Comparison of ENCODE assay signal across 14 mouse cellular contexts in genomic region chr5:23771105-23771504, GRCm38 (mm10). TPM values are rescaled to one million over a fixed set of nuclear protein-coding genes. Genes with fewer than 3 reads are reported as not detected.
DNase-seq lines count a peak whose midpoint lies in the region; ATAC-seq and TF ChIP-seq lines count a peak whose summit lies in the region.
"Had no signal": no experiment of that assay in that cellular context is flagged by ENCODE, and none has a peak within 500 bp of the region (broad histone marks: within the 10 kb centered on the region; RNA-seq: fewer than 3 reads in every experiment).

No protein-coding gene starts in this region.

- WGBS in hindbrain, postnatal 0 days: 50% methylated on average over 8 of the region's 8 CpGs
- 42% methylated on average over 8 of the region's 8 CpGs for WGBS in hindbrain, embryonic 14.5 days
- 24% methylated on average over 8 of the region's 8 CpGs for WGBS in liver, embryonic 14.5 days (ENCODE audit: insufficient replicate concordance)
- WGBS in intestine, embryonic 15.5 days: 49% methylated on average over 8 of the region's 8 CpGs

- intact Hi-C loops in gastrocnemius, postnatal 36 days (cut with DNase I): no loop called here

- H3K9me3 ChIP-seq in hindbrain, postnatal 0 days (ENCODE audit: low read length): no peaks in the 10 kb centered on the region
- no peaks in the 10 kb centered on the region for H3K9me3 ChIP-seq in hindbrain, embryonic 14.5 days (ENCODE audit: control insufficient read depth, low read length)
- H3K9me3 ChIP-seq in MEL (replicated peaks; ENCODE audit: insufficient read depth, low read length): no peaks in the 10 kb centered on the region
- H3K9me3 ChIP-seq in liver, embryonic 14.5 days (ENCODE audit: control insufficient read depth, low read length): no peaks in the 10 kb centered on the region
- no peaks in the 10 kb centered on the region for H3K9me3 ChIP-seq in intestine, embryonic 15.5 days
- H3K9me3 ChIP-seq: forebrain, embryonic 10.5 days had no signal

- no peaks in the 10 kb centered on the region for H3K27me3 ChIP-seq in hindbrain, postnatal 0 days (ENCODE audit: insufficient read depth, low read length)
- H3K27me3 ChIP-seq in hindbrain, embryonic 14.5 days (ENCODE audit: control insufficient read depth, insufficient read depth, low read length): no peaks in the 10 kb centered on the region
- H3K27me3 ChIP-seq in MEL (ENCODE audit: control insufficient read depth in 1 of 2, insufficient read depth in 2 of 2, low read length in 2 of 2): no peaks in the 10 kb centered on the region
- H3K27me3 ChIP-seq in liver, embryonic 14.5 days (ENCODE audit: control insufficient read depth, insufficient read depth, low read length): no peaks in the 10 kb centered on the region
- H3K27me3 ChIP-seq in intestine, embryonic 15.5 days (replicated peaks): no peaks in the 10 kb centered on the region
- H3K27me3 ChIP-seq: CH12.LX had no signal

- no peak overlapping the region for H3K4me3 ChIP-seq in hindbrain, postnatal 0 days (ENCODE audit: low read length)
- no peak overlapping the region for H3K4me3 ChIP-seq in hindbrain, embryonic 14.5 days (replicated peaks; ENCODE audit: low read length)
- no peak overlapping the region for H3K4me3 ChIP-seq in MEL (ENCODE audit: control insufficient read depth in 1 of 2, insufficient read depth in 1 of 2, low read depth in 2 of 2, low read length in 2 of 2)
- H3K4me3 ChIP-seq in liver, embryonic 14.5 days (ENCODE audit: insufficient read depth in 1 of 2, low read depth in 2 of 2, low read length in 2 of 2): no peak overlapping the region
- no peak overlapping the region for H3K4me3 ChIP-seq in intestine, embryonic 15.5 days (replicated peaks)
- H3K4me3 ChIP-seq: forebrain, embryonic 10.5 days; myocyte had no signal

- ATAC-seq in hindbrain, postnatal 0 days: peak; percentile 40; the same call in 1 of the 2 replicates
- no peak for ATAC-seq in hindbrain, embryonic 14.5 days (ENCODE audit: low FRiP score)
- peak; percentile 97 for ATAC-seq in liver, embryonic 14.5 days (ENCODE audit: insufficient read depth)
- no peak for ATAC-seq in intestine, embryonic 15.5 days
- ATAC-seq: intestine, embryonic 16.5 days had no signal

- H3K27ac ChIP-seq in hindbrain, postnatal 0 days: no peak overlapping the region
- no peak overlapping the region for H3K27ac ChIP-seq in hindbrain, embryonic 14.5 days
- no peak overlapping the region for H3K27ac ChIP-seq in MEL (ENCODE audit: control insufficient read depth, low read depth, low read length)
- H3K27ac ChIP-seq in liver, embryonic 14.5 days: peak overlapping the region; percentile 53
- no peak overlapping the region for H3K27ac ChIP-seq in intestine, embryonic 15.5 days
- H3K27ac ChIP-seq: forebrain, embryonic 10.5 days had no signal

- TF ChIP-seq RAD21 in MEL (IDR thresholded peaks at IDR 0.05; ENCODE audit: low read depth, low read length): no peak

- H3K9ac ChIP-seq in hindbrain, postnatal 0 days (replicated peaks; ENCODE audit: low read length): no peak overlapping the region
- H3K9ac ChIP-seq in hindbrain, embryonic 14.5 days: no peak overlapping the region
- no peak overlapping the region for H3K9ac ChIP-seq in MEL (ENCODE audit: control insufficient read depth, low read depth, low read length, poor library complexity, severe bottlenecking)
- H3K9ac ChIP-seq in liver, embryonic 14.5 days (replicated peaks): peak overlapping the region; percentile 23; the same call in 1 of the 2 replicates
- no peak overlapping the region for H3K9ac ChIP-seq in intestine, embryonic 15.5 days
- H3K9ac ChIP-seq: lung, embryonic 14.5 days had no signal

- TF ChIP-seq POLR2A in MEL (IDR thresholded peaks at IDR 0.05; ENCODE audit: control insufficient read depth in 1 of 2, insufficient read depth in 1 of 2, low read depth in 1 of 2, low read length in 2 of 2, poor library complexity in 1 of 2): no peak
- no peak for TF ChIP-seq POLR2A in brain, embryonic 14.5 days (IDR thresholded peaks at IDR 0.05; ENCODE audit: borderline replicate concordance, extremely low read depth, insufficient read depth, insufficient read length, poor library complexity, severe bottlenecking)

- peaks cover 22% of the 10 kb centered on the region for H3K36me3 ChIP-seq in hindbrain, postnatal 0 days (ENCODE audit: insufficient read depth, low read length)
- H3K36me3 ChIP-seq in hindbrain, embryonic 14.5 days (replicated peaks; ENCODE audit: control insufficient read depth, insufficient read depth): peaks cover 54% of the 10 kb centered on the region
- H3K36me3 ChIP-seq in MEL (ENCODE audit: control insufficient read depth in 1 of 2, insufficient read depth in 2 of 2, low read length in 2 of 2): peaks cover 3 to 47% of the 10 kb centered on the region in 2 experiments
- H3K36me3 ChIP-seq in liver, embryonic 14.5 days (replicated peaks; ENCODE audit: control insufficient read depth, insufficient read depth, low read depth): peaks cover 15% of the 10 kb centered on the region
- H3K36me3 ChIP-seq in intestine, embryonic 15.5 days: 0 out of 2 replicates have a peak, but pooled peaks cover 9% of the 10 kb centered on the region

- H3K4me1 ChIP-seq in hindbrain, postnatal 0 days (ENCODE audit: insufficient read depth, low read length): no peaks in the 10 kb centered on the region
- H3K4me1 ChIP-seq in hindbrain, embryonic 14.5 days (replicated peaks; ENCODE audit: control insufficient read depth, insufficient read depth, low read length): no peaks in the 10 kb centered on the region
- H3K4me1 ChIP-seq in MEL (ENCODE audit: control insufficient read depth in 1 of 2, insufficient read depth in 2 of 2, low read length in 2 of 2): peaks cover 0 to 1% of the 10 kb centered on the region in 2 experiments; a peak in 1 of 4 replicates
- H3K4me1 ChIP-seq in liver, embryonic 14.5 days (replicated peaks; ENCODE audit: control insufficient read depth in 2 of 2, insufficient read depth in 2 of 2, low read length in 1 of 2): peaks cover 7 to 8% of the 10 kb centered on the region in 2 experiments; a peak in 3 of 4 replicates
- no peaks in the 10 kb centered on the region for H3K4me1 ChIP-seq in intestine, embryonic 15.5 days (replicated peaks)
- H3K4me1 ChIP-seq: forebrain, embryonic 10.5 days had no signal

- no peak for TF ChIP-seq EP300 in MEL (IDR thresholded peaks at IDR 0.05; ENCODE audit: low read depth in 1 of 2, low read length in 2 of 2)
- 0 out of 2 replicates have a peak, but pooled peaks have one; percentile 25 for TF ChIP-seq EP300 in liver, embryonic 14.5 days (IDR thresholded peaks at IDR 0.05; ENCODE audit: low read depth)

- H3K79me2 ChIP-seq in MEL (ENCODE audit: control insufficient read depth, insufficient read depth, low read length, poor library complexity): peaks cover 5% of the 10 kb centered on the region; the same call in 1 of the 2 replicates

- H3K4me2 ChIP-seq in hindbrain, postnatal 0 days (ENCODE audit: low read depth, low read length): no peak overlapping the region
- no peak overlapping the region for H3K4me2 ChIP-seq in hindbrain, embryonic 14.5 days (replicated peaks)
- H3K4me2 ChIP-seq in liver, embryonic 14.5 days (ENCODE audit: low read depth): peak overlapping the region; percentile 51
- no peak overlapping the region for H3K4me2 ChIP-seq in intestine, embryonic 15.5 days (replicated peaks)
- H3K4me2 ChIP-seq: lung, embryonic 14.5 days had no signal

- TF ChIP-seq CTCF in hindbrain, postnatal 0 days (IDR thresholded peaks at IDR 0.05; ENCODE audit: low read depth): no peak
- no peak for TF ChIP-seq CTCF in MEL (IDR thresholded peaks at IDR 0.05 in 2 of 3, conservative IDR thresholded peaks at IDR 0.05 in 1 of 3; ENCODE audit: control insufficient read depth in 1 of 3, insufficient read depth in 1 of 3, low read depth in 2 of 3, low read length in 3 of 3, poor library complexity in 1 of 3, severe bottlenecking in 1 of 3)
- no peak for TF ChIP-seq CTCF in brain, embryonic 14.5 days (IDR thresholded peaks at IDR 0.05; ENCODE audit: borderline replicate concordance, extremely low read depth, insufficient read depth, insufficient read length)
- TF ChIP-seq CTCF in liver, embryonic 14.5 days (IDR thresholded peaks at IDR 0.05; ENCODE audit: low read depth): no peak

- peak; percentile 8 for DNase-seq in hindbrain, postnatal 0 days (ENCODE audit: low spot score)
- no peak for DNase-seq in hindbrain, embryonic 14.5 days (ENCODE audit: low spot score)
- peak; percentile 53 for DNase-seq in MEL (ENCODE audit: low read depth, low spot score)
- DNase-seq in brain, embryonic 14.5 days (ENCODE audit: low read depth): peak; percentile 2
- DNase-seq in liver, embryonic 14.5 days (ENCODE audit: low read depth in 3 of 3, low spot score in 3 of 3): peak; percentile 62 to 65 (median 63)
- no peak for DNase-seq in gastrocnemius, postnatal 36 days
- DNase-seq: cerebellum, adult 2 months; embryo, embryonic 11 days; lung, embryonic 14.5 days had no signal

RNA-seq across cellular contexts. Expression of gene Pus7, which starts 12.4 kb away (rescaled TPM):
- total RNA-seq in hindbrain, postnatal 0 days (2014; rRNA removed): 8.7 and 11.0 TPM in 2 replicates
- 14.4 and 15.4 TPM in 2 replicates for polyA plus RNA-seq in hindbrain, postnatal 0 days (2015; fragmentation: Nextera tagmentation; extraction: Ambion mirVana)
- 15.3 and 16.2 TPM in 2 replicates for polyA plus RNA-seq in hindbrain, embryonic 14.5 days (2014; fragmentation: Nextera tagmentation; extraction: Ambion mirVana)
- 80.6 and 95.8 TPM in 2 replicates for total RNA-seq in MEL (2012; rRNA removed)
- polyA plus RNA-seq in MEL (2012; ENCODE audit: insufficient read depth in 1 of 2, insufficient read length in 2 of 2, low read depth in 1 of 2, low replicate concordance in 2 of 2, missing spikeins in 1 of 2): 100 to 1,000 TPM in 1 of 2 experiments, not detected in 1; 142 TPM
- polyA plus RNA-seq in brain, embryonic 14.5 days (2012; rRNA removed): 16.2 and 17.7 TPM in 2 replicates
- polyA plus RNA-seq in liver, embryonic 14.5 days (2012; rRNA removed): 6.2 and 10.8 TPM in 2 replicates
- polyA plus RNA-seq in liver, embryonic 14.5 days (2014; fragmentation: Nextera tagmentation; extraction: Ambion mirVana): 10.8 and 12.6 TPM in 2 replicates
- polyA plus RNA-seq in intestine, embryonic 15.5 days (2015; fragmentation: Nextera tagmentation; extraction: Ambion mirVana): 30.5 and 31.5 TPM in 2 replicates
- 10 to 100 TPM; 10.8 to 11.3 TPM for total RNA-seq in gastrocnemius, postnatal 36 days (2021)

RNA-seq across cellular contexts. Expression of gene Rint1, which starts 16.4 kb away (rescaled TPM):
- total RNA-seq in hindbrain, postnatal 0 days (2014; rRNA removed): 22.6 and 26.5 TPM in 2 replicates
- polyA plus RNA-seq in hindbrain, postnatal 0 days (2015; fragmentation: Nextera tagmentation; extraction: Ambion mirVana): 24.0 and 26.4 TPM in 2 replicates
- polyA plus RNA-seq in hindbrain, embryonic 14.5 days (2014; fragmentation: Nextera tagmentation; extraction: Ambion mirVana): 25.8 and 28.8 TPM in 2 replicates
- 31.9 and 42.5 TPM in 2 replicates for total RNA-seq in MEL (2012; rRNA removed)
- polyA plus RNA-seq in MEL (2012; ENCODE audit: insufficient read depth in 1 of 2, insufficient read length in 2 of 2, low read depth in 1 of 2, low replicate concordance in 2 of 2, missing spikeins in 1 of 2): 100 to 1,000 TPM in 1 of 2 experiments, 10 to 100 TPM in 1; 48.8 to 419 TPM
- 20.0 and 22.7 TPM in 2 replicates for polyA plus RNA-seq in brain, embryonic 14.5 days (2012; rRNA removed)
- 11.3 and 14.2 TPM in 2 replicates for polyA plus RNA-seq in liver, embryonic 14.5 days (2012; rRNA removed)
- 12.6 and 16.4 TPM in 2 replicates for polyA plus RNA-seq in liver, embryonic 14.5 days (2014; fragmentation: Nextera tagmentation; extraction: Ambion mirVana)
- polyA plus RNA-seq in intestine, embryonic 15.5 days (2015; fragmentation: Nextera tagmentation; extraction: Ambion mirVana): 31.8 and 34.9 TPM in 2 replicates
- 1 to 10 TPM; 6.3 to 7.0 TPM for total RNA-seq in gastrocnemius, postnatal 36 days (2021)

Comparison
In these comparisons a context has a peak if more than half of its experiments do, and no peak if none do; other contexts are left out.
1. ATAC-seq: peak in hindbrain, postnatal 0 days (single experiment) and liver, embryonic 14.5 days (single experiment); none in hindbrain, embryonic 14.5 days (single experiment) and intestine, embryonic 15.5 days (single experiment).
2. DNase-seq: peak in hindbrain, postnatal 0 days (single experiment), MEL (single experiment), brain, embryonic 14.5 days (single experiment) and liver, embryonic 14.5 days (3 of 3); none in hindbrain, embryonic 14.5 days (single experiment) and gastrocnemius, postnatal 36 days (0 of 2).